Mouse (Mus musculus): ENCODE data around the gene Gm17655. TPM values are rescaled to one million over a fixed set of nuclear protein-coding genes. Genes with fewer than 3 reads are reported as not detected.
A peak's percentile ranks its signal among the peaks of the same experiment; 100 is the strongest.
"Not testable (repeated sequence)": the region's sequence is repeated elsewhere in the genome, so short reads cannot be mapped to it uniquely, and the experiment has no call there.

Gm17655 gene
- polyA plus RNA-seq, 1 experiment from 2014 or later, result 5.1 TPM

- not testable (repeated sequence) for H3K27ac ChIP-seq, H3K36me3 ChIP-seq, H3K9ac ChIP-seq, H3K4me1 ChIP-seq, H3K9me3 ChIP-seq, H3K27me3 ChIP-seq
- H3K4me2 ChIP-seq (replicated peaks), result peak overlapping the region; percentile 42
- peak; percentile 59 for ATAC-seq (ENCODE audit: low FRiP score, low read depth)
- WGBS, result 46% methylated on average over 8 of the region's 8 CpGs
- H3K4me3 ChIP-seq, result peak overlapping the region; percentile 16; the same call in 1 of the 2 replicates
These were observed 48.5 kb downstream of the Gm17655 start for GRCm38 (mm10) chr5:110023694-110024427.

- 52% methylated on average over 9 of the region's 9 CpGs for WGBS
- peak overlapping the region; percentile 42 for H3K4me2 ChIP-seq (replicated peaks)
- no peaks in the 10 kb centered on the region for H3K36me3 ChIP-seq
- no peak overlapping the region for H3K27ac ChIP-seq
- H3K27me3 ChIP-seq, result no peaks in the 10 kb centered on the region
- no peak overlapping the region for H3K9ac ChIP-seq
- H3K9me3 ChIP-seq, result 0 out of 2 replicates have a peak, but pooled peaks cover 14% of the 10 kb centered on the region
- peak overlapping the region; percentile 16 for H3K4me3 ChIP-seq
- ATAC-seq (ENCODE audit: low FRiP score, low read depth), result no peak
- H3K4me1 ChIP-seq, result no peaks in the 10 kb centered on the region
These were observed 49.0 kb downstream of the Gm17655 start for GRCm38 (mm10) chr5:110023273-110023672.

- not testable (repeated sequence) for H3K27me3 ChIP-seq; H3K4me3 ChIP-seq; H3K4me1 ChIP-seq; H3K36me3 ChIP-seq; H3K9ac ChIP-seq; ATAC-seq (ENCODE audit: low FRiP score, low read depth); H3K4me2 ChIP-seq (replicated peaks); H3K27ac ChIP-seq
- H3K9me3 ChIP-seq, result peaks cover 35% of the 10 kb centered on the region
- 85% methylated on average over 10 of the region's 10 CpGs for WGBS
These were observed 56.5 kb downstream of the Gm17655 start for GRCm38 (mm10) chr5:110015775-110016174.

Other genes starting within 250 kb of the Gm17655 start
- gene Gm15446, start 149.1 kb downstream of the Gm17655 start, polyA plus RNA-seq (2015; fragmentation: Nextera tagmentation; extraction: Ambion mirVana), result 0.89 and 1.0 TPM in 2 replicates
- 27.5 and 28.2 TPM in 2 replicates for gene Zfp932, start 76.0 kb downstream of the Gm17655 start, polyA plus RNA-seq (2015; fragmentation: Nextera tagmentation; extraction: Ambion mirVana)
- gene Gm35315, start 21.9 kb upstream of the Gm17655 start, polyA plus RNA-seq (2015; fragmentation: Nextera tagmentation; extraction: Ambion mirVana), result 1.0 and 1.1 TPM in 2 replicates
- 1.6 and 1.9 TPM in 2 replicates for gene Plcxd1, start 27.5 kb upstream of the Gm17655 start, polyA plus RNA-seq (2015; fragmentation: Nextera tagmentation; extraction: Ambion mirVana)
- gene Gtpbp6, start 35.7 kb upstream of the Gm17655 start, polyA plus RNA-seq (2015; fragmentation: Nextera tagmentation; extraction: Ambion mirVana), result 33.6 and 33.7 TPM in 2 replicates
- 5.3 and 5.7 TPM in 2 replicates for gene Zfp605, start 37.6 kb upstream of the Gm17655 start, polyA plus RNA-seq (2015; fragmentation: Nextera tagmentation; extraction: Ambion mirVana)
- 30.1 and 32.3 TPM in 2 replicates for gene Chfr, start 63.3 kb upstream of the Gm17655 start, polyA plus RNA-seq (2015; fragmentation: Nextera tagmentation; extraction: Ambion mirVana)
- 24.6 and 29.3 TPM in 2 replicates for gene Golga3, start 104.2 kb upstream of the Gm17655 start, polyA plus RNA-seq (2015; fragmentation: Nextera tagmentation; extraction: Ambion mirVana)
- 28.7 and 34.1 TPM in 2 replicates for gene Ankle2, start 158.5 kb upstream of the Gm17655 start, polyA plus RNA-seq (2015; fragmentation: Nextera tagmentation; extraction: Ambion mirVana)
- 79.0 and 79.1 TPM in 2 replicates for gene Pgam5, start 197.4 kb upstream of the Gm17655 start, polyA plus RNA-seq (2015; fragmentation: Nextera tagmentation; extraction: Ambion mirVana)
- 8.0 and 9.7 TPM in 2 replicates for gene Pxmp2, start 213.7 kb upstream of the Gm17655 start, polyA plus RNA-seq (2015; fragmentation: Nextera tagmentation; extraction: Ambion mirVana)
- gene Pole, start 213.8 kb upstream of the Gm17655 start, polyA plus RNA-seq (2015; fragmentation: Nextera tagmentation; extraction: Ambion mirVana), result 31.5 and 32.8 TPM in 2 replicates

Measured in limb, embryonic 13.5 days (tissue).